Mouse (Mus musculus) small intestine, adult 2 months (tissue): ENCODE measurements around the gene Sgms1. TPM values are rescaled to one million over a fixed set of nuclear protein-coding genes. Genes with fewer than 3 reads are reported as not detected.

Source experiments
- H3K27ac ChIP-seq: fragments of 200-500 bp; 2 replicates; pipeline ENCODE4 v1.5.1; 2012; ENCODE audit warnings: low read depth, low read length, control low read depth, inconsistent platforms; ENCODE audit not compliant: insufficient read depth
- H3K27me3 ChIP-seq: fragments of 200-500 bp; 2 replicates; pipeline ENCODE4 v1.6.1; 2012; ENCODE audit warnings: mild to moderate bottlenecking, moderate library complexity, low read length, inconsistent platforms; ENCODE audit not compliant: control insufficient read depth, insufficient read depth
- H3K36me3 ChIP-seq: fragments of 200-500 bp; 2 replicates; pipeline ENCODE4 v1.6.1; 2012; ENCODE audit warnings: mild to moderate bottlenecking, low read length, control low read depth, inconsistent platforms; ENCODE audit not compliant: control insufficient read depth, insufficient read depth
- H3K4me1 ChIP-seq: fragments of 200-500 bp; 2 replicates; pipeline ENCODE4 v1.6.1; 2012; ENCODE audit warnings: low read length, inconsistent platforms, mixed read lengths; ENCODE audit not compliant: control insufficient read depth, insufficient read depth, insufficient read length
- H3K4me3 ChIP-seq: fragments of 200-500 bp; 2 replicates; pipeline ENCODE4 v1.5.1; 2012; ENCODE audit warnings: low read depth, mild to moderate bottlenecking, control low read depth, inconsistent platforms, low read length, moderate library complexity
- CTCF ChIP-seq: fragments of 200-500 bp; IDR thresholded peaks from 2 replicates; pipeline ENCODE4 v1.5.1; 2012; ENCODE audit warnings: low read depth, mild to moderate bottlenecking, control low read depth, inconsistent platforms, low read length, moderate library complexity, mixed read lengths; ENCODE audit not compliant: insufficient replicate concordance, insufficient read length; ENCODE audit errors: extremely low read depth
- POLR2A ChIP-seq: fragments of 200-500 bp; IDR thresholded peaks from 2 replicates; pipeline ENCODE4 v1.6.1; 2012; ENCODE audit warnings: low read depth, mild to moderate bottlenecking, control low read depth, inconsistent platforms, low read length, moderate library complexity
- WGBS: fragments of 180-500 bp; shearing (Covaris S2); methylation state at CpG from one replicate; pipeline ENCODE4 v1.1.7; 2018; 5-methylcytosine and 5-hydroxymethylcytosine counted together
- polyA plus RNA-seq: library from polyadenylated mRNA; depleted of rRNA; stranded (reverse); fragments of >200 nt; gene quantifications from 2 replicates; pipeline ENCODE4 v1.2.3, GENCODE M21; 2012

Sgms1 gene
- polyA plus RNA-seq, 1 experiment, result 7.5 TPM

GRCm38 (mm10) chr19:32259830-32260229 lies 129.7 kb downstream of the Sgms1 start:
- TF ChIP-seq POLR2A (no peak), CTCF (no peak)
- no peaks in the 10 kb centered on the region for H3K27me3 ChIP-seq
- H3K4me1 ChIP-seq, result peaks cover 15% of the 10 kb centered on the region; the same call in 1 of the 2 replicates
- WGBS, result 92% methylated on average over 2 of the region's 2 CpGs
- no peak overlapping the region for H3K27ac ChIP-seq
- H3K4me3 ChIP-seq, result no peak overlapping the region
- H3K36me3 ChIP-seq, result no peaks in the 10 kb centered on the region

DNA sequence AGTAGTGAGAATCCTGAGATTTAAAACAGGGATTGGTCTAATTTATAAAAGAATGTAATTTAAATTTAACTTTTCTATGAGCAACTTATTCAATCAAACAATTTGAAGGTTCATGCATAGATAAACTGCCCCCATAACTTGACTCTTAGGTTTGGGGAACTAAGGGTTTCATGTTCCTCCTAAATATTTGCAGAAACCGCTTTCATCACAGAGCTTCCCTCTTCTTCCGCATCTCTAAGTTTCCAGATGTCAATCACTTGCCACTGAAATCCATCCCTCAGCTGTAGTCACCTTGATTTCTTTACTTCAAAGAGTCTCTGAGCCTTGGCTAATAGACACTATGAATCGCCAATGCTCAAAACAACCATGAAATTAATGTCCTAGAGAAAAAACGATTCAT lies 130.5 kb downstream of the Sgms1 start:
- H3K4me3 ChIP-seq, result no peak overlapping the region
- H3K4me1 ChIP-seq, result peaks cover 12% of the 10 kb centered on the region; the same call in 1 of the 2 replicates
- no peaks in the 10 kb centered on the region for H3K27me3 ChIP-seq
- 87% methylated on average over 4 of the region's 4 CpGs for WGBS
- no peak overlapping the region for H3K27ac ChIP-seq
- H3K36me3 ChIP-seq, result no peaks in the 10 kb centered on the region
- TF ChIP-seq POLR2A (no peak), CTCF (no peak)

GRCm38 (mm10) chr19:32258146-32258545 lies 131.4 kb downstream of the Sgms1 start:
- 84% methylated on average over 5 of the region's 5 CpGs for WGBS
- TF ChIP-seq CTCF, result no peak
- no peak for TF ChIP-seq POLR2A
- Histone ChIP-seq H3K4me1 (peaks cover 7% of the 10 kb centered on the region; the same call in 1 of the 2 replicates), H3K4me3 (no peak overlapping the region), H3K36me3 (no peaks in the 10 kb centered on the region), H3K27me3 (no peaks in the 10 kb centered on the region), H3K27ac (peak overlapping the region; percentile 59; the same call in 1 of the 2 replicates)

DNA sequence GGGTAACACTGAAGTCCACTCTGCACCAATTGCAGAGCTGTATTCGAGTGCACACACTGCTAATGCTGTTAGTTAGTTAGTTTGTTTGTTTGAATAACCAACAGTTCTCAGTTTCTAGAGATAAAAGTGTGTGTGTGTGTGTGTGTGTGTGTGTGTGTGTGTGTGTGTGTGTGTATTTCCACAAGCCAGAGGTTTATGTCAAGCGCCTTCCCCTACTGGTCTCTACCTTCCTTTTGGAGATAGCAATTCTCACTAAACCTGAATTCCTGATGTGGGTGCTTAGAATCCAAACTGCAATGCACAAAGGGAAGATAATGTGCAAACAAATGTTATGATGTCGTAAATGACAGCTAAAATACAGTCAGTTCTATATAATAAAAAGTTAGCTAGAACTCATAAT lies 131.9 kb downstream of the Sgms1 start:
- H3K27me3 ChIP-seq, result no peaks in the 10 kb centered on the region
- no peak for TF ChIP-seq CTCF
- no peak for TF ChIP-seq POLR2A
- 72% methylated on average over 3 of the region's 3 CpGs for WGBS
- no peak overlapping the region for H3K27ac ChIP-seq
- no peak overlapping the region for H3K4me3 ChIP-seq
- H3K36me3 ChIP-seq, result no peaks in the 10 kb centered on the region
- H3K4me1 ChIP-seq, result peaks cover 7% of the 10 kb centered on the region; the same call in 1 of the 2 replicates

DNA sequence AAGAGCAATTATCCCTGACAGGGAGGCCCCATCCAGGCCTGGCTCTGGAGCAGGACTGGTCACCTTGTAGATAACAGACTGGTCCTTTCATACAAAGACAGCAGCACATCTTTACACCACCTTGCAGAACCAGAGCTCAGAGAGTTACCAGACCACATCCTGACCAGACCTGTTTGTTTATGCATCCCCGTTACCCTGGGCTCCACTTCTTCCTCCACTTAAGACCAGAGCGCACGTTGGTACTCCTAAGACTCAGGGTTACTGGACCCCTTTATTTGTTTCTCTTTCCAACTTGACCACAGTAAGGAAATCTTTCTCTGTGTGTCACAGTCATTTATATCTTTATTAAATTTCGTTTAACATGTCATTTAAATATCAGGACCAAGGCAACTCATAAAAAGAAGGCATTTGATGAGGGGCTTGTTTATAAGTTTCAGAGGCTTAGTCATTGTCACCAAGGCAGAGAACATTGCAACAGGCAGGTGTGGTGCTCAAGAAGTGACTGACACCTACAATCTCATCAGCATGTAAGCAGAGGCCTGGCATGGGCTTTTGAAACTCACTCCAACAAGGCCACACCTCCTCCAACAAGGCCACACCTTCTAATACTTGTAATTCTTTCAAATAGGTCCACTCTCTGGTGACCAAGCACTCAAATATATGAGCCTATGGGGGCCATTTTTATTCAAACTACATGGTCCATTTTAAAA lies 132.7 kb downstream of the Sgms1 start:
- H3K27me3 ChIP-seq, result no peaks in the 10 kb centered on the region
- H3K27ac ChIP-seq, result peak overlapping the region; percentile 48
- no peak for TF ChIP-seq POLR2A
- no peak for TF ChIP-seq CTCF
- peaks cover 7% of the 10 kb centered on the region; the same call in 1 of the 2 replicates for H3K4me1 ChIP-seq
- 75% methylated on average over 4 of the region's 4 CpGs for WGBS
- H3K36me3 ChIP-seq, result no peaks in the 10 kb centered on the region
- no peak overlapping the region for H3K4me3 ChIP-seq

GRCm38 (mm10) chr19:32255429-32256185 lies 133.9 kb downstream of the Sgms1 start:
- no peak overlapping the region for H3K27ac ChIP-seq
- H3K27me3 ChIP-seq, result no peaks in the 10 kb centered on the region
- 75% methylated on average over 6 of the region's 6 CpGs for WGBS
- H3K4me1 ChIP-seq, result peaks cover 10% of the 10 kb centered on the region; the same call in 1 of the 2 replicates
- TF ChIP-seq POLR2A (no peak), CTCF (no peak)
- H3K36me3 ChIP-seq, result no peaks in the 10 kb centered on the region
- H3K4me3 ChIP-seq, result no peak overlapping the region

- Histone ChIP-seq H3K4me1 (peaks cover 15% of the 10 kb centered on the region; the same call in 1 of the 2 replicates), H3K27me3 (no peaks in the 10 kb centered on the region), H3K27ac (peak overlapping the region; percentile 64), H3K36me3 (no peaks in the 10 kb centered on the region), H3K4me3 (no peak overlapping the region)
- no peak for TF ChIP-seq POLR2A
- no peak for TF ChIP-seq CTCF
- WGBS, result 62% methylated on average over 8 of the region's 8 CpGs
Observed at GRCm38 (mm10) chr19:32254739-32255344, 134.7 kb downstream of the Sgms1 start.
